Mouse (Mus musculus): ENCODE data around the gene Trappc13. TPM values are rescaled to one million over a fixed set of nuclear protein-coding genes. Genes with fewer than 3 reads are reported as not detected.
A peak's percentile ranks its signal among the peaks of the same experiment; 100 is the strongest.

The Trappc13 gene
- polyA plus RNA-seq, 1 experiment: 2.8 TPM

DNA sequence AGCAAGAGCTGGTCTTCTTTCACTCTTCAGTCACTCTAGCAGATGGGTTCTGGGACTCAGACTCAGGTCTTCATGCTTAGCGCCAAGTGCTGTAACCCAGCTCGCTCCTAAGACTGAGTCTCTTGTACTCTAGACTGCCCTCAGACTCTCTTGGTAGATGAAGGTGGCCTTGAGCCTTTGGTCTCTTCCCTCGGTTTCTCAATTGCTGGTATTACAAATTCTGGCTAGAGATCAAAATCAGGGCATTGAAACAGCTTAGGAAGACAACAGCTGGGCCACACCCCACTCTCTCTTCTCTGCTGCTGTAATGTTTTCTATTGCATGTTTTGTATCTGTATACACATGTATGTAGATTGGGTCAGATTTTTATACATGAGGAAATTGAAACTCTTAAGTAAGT is 32.6 kb downstream of the Trappc13 start:
- Histone ChIP-seq H3K27ac (ENCODE audit: insufficient read depth, low read length) (no peak overlapping the region), H3K27me3 (ENCODE audit: control insufficient read depth, insufficient read depth, low read length) (no peaks in the 10 kb centered on the region), H3K36me3 (ENCODE audit: control insufficient read depth, insufficient read depth, low read length) (peaks cover 23% of the 10 kb centered on the region), H3K4me3 (ENCODE audit: extremely low read depth, insufficient read depth, insufficient read length) (no peak overlapping the region), H3K4me1 (ENCODE audit: control insufficient read depth, insufficient read depth, insufficient read length) (no peaks in the 10 kb centered on the region)
- TF ChIP-seq POLR2A (IDR thresholded peaks at IDR 0.05; ENCODE audit: low read depth, low read length) (no peak), CTCF (IDR thresholded peaks at IDR 0.05; ENCODE audit: extremely low read depth, insufficient read depth, insufficient read length, insufficient replicate concordance) (no peak)
- WGBS: 96% methylated on average over 3 of the region's 3 CpGs
- DNase-seq (ENCODE audit: low read depth in 1 of 2, low spot score in 2 of 2): no peak

DNA sequence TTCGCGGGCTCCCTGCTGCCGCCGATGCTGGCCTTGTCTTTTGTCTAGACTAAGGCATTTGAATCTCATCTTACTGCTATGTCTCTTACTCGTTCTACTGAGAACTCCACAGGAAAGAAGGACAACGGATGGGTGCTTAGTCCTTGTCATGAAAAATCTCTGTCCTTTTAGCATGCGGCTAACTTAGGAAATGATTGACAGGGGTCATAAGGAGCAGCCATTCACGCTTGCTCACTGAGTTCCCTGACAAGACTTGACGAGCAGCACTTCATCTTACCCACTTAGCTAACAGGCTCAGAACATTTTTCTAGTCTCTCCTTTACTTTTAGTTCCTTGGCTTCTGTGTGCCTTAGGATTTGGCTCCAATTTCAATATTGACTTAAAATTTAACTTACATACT is 33.4 kb downstream of the Trappc13 start:
- H3K4me3 ChIP-seq (ENCODE audit: extremely low read depth, insufficient read depth, insufficient read length): no peak overlapping the region
- no peaks in the 10 kb centered on the region for H3K4me1 ChIP-seq (ENCODE audit: control insufficient read depth, insufficient read depth, insufficient read length)
- no peaks in the 10 kb centered on the region for H3K27me3 ChIP-seq (ENCODE audit: control insufficient read depth, insufficient read depth, low read length)
- H3K27ac ChIP-seq (ENCODE audit: insufficient read depth, low read length): no peak overlapping the region
- WGBS: 96% methylated on average over 9 of the region's 9 CpGs
- TF ChIP-seq POLR2A (IDR thresholded peaks at IDR 0.05; ENCODE audit: low read depth, low read length): no peak
- TF ChIP-seq CTCF (IDR thresholded peaks at IDR 0.05; ENCODE audit: extremely low read depth, insufficient read depth, insufficient read length, insufficient replicate concordance): no peak
- no peak for DNase-seq (ENCODE audit: low read depth in 1 of 2, low spot score in 2 of 2)
- H3K36me3 ChIP-seq (ENCODE audit: control insufficient read depth, insufficient read depth, low read length): peaks cover 23% of the 10 kb centered on the region

DNA sequence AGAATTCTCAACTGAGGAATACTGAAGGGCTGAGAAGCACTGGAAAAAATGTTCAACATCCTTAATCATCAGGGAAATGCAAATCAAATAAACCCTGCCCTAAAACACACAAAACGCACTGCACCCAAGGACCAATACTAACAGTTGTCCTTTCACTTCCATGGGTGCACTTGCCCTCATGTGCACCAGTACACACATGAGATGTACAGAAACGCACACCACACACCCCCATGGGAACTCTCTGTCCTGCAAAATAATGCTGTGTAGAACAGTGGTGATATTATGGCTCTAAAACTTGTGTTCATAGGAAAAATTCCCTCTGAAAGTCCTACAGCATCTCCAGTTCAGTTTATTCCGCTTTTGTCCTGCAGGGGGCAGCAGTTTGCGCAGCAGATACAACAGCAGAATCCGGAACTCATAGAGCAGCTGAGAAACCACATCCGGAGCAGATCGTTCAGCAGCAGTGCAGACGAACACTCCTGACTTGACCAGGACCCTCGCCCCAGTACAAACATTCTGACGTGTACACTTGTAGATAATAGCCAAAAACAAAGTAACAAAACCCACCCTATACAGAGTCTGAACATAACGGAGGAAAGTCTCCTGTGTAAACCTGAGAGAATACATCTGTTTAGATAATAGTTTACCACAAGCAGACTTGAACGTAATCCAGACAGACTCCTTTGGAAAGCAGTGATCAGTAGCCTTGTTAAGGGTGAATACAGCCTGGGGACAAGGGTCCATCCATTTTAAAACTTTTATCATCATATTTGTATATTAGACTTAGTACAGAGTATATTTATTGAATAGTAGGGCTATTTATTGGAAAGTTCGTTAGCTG is 38.7 kb downstream of the Trappc13 start:
- Histone ChIP-seq H3K36me3 (ENCODE audit: control insufficient read depth, insufficient read depth, low read length) (peaks cover 7% of the 10 kb centered on the region), H3K27me3 (ENCODE audit: control insufficient read depth, insufficient read depth, low read length) (no peaks in the 10 kb centered on the region), H3K27ac (ENCODE audit: insufficient read depth, low read length) (no peak overlapping the region), H3K4me3 (ENCODE audit: extremely low read depth, insufficient read depth, insufficient read length) (peak overlapping the region; percentile 31), H3K4me1 (ENCODE audit: control insufficient read depth, insufficient read depth, insufficient read length) (no peaks in the 10 kb centered on the region)
- DNase-seq (ENCODE audit: low read depth in 1 of 2, low spot score in 2 of 2): peak; percentile 67 to 77
- TF ChIP-seq CTCF (IDR thresholded peaks at IDR 0.05; ENCODE audit: extremely low read depth, insufficient read depth, insufficient read length, insufficient replicate concordance) (peak; percentile 75; the same call in 1 of the 2 replicates), POLR2A (IDR thresholded peaks at IDR 0.05; ENCODE audit: low read depth, low read length) (no peak)
- 27% methylated on average over 13 of the region's 13 CpGs for WGBS

DNA sequence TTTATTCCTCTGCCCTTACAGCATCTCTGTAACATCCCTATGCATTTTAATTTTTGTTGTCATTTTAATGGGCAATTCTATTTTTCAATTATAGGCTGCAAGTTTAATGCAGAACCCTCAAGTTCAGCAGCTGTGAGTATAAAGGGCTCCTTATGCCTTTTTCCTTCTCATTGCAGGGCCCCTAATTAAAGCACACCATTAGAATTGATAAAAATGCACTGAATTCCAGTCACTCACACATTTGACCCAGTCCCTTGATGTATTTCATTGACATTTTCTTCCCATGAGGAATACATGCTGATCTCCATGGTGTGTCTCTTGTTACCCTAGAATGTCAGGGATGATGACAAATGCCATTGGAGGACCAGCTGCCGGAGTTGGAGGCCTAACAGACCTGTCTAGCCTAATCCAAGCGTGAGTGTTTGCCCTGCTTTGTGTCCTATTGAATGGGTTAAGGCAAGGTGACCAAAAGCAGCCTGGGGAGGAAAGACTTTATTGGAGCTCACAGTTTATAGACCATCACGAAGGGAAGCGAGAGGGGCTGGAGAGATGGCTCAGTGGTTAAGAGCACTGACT is 43.7 kb downstream of the Trappc13 start:
- no peaks in the 10 kb centered on the region for H3K4me1 ChIP-seq (ENCODE audit: control insufficient read depth, insufficient read depth, insufficient read length)
- no peak for TF ChIP-seq POLR2A (IDR thresholded peaks at IDR 0.05; ENCODE audit: low read depth, low read length)
- TF ChIP-seq CTCF (IDR thresholded peaks at IDR 0.05; ENCODE audit: extremely low read depth, insufficient read depth, insufficient read length, insufficient replicate concordance): no peak
- no peaks in the 10 kb centered on the region; the same call in 1 of the 2 replicates for H3K36me3 ChIP-seq (ENCODE audit: control insufficient read depth, insufficient read depth, low read length)
- 94% methylated on average over 4 of the region's 4 CpGs for WGBS
- no peak overlapping the region for H3K4me3 ChIP-seq (ENCODE audit: extremely low read depth, insufficient read depth, insufficient read length)
- H3K27me3 ChIP-seq (ENCODE audit: control insufficient read depth, insufficient read depth, low read length): no peaks in the 10 kb centered on the region
- no peak overlapping the region for H3K27ac ChIP-seq (ENCODE audit: insufficient read depth, low read length)
- DNase-seq (ENCODE audit: low read depth in 1 of 2, low spot score in 2 of 2): no peak

DNA sequence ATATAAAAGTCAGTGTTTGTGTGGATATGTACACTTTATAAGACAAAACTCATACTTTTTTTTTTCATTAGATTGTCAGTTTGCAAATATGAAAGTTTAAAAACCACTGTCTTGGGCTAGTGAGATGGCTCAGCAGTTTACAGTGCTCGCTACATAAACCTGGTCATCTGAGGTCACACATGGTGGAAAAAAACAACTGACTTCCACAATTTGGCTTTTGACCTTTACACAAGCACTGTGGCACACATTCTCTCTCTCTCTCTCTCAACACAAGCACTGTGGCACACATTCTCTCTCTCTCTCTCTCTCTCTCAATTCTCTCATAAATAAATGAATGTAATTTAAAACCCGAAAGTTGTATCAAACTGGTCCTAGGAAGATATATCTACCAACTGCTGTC is 45.7 kb downstream of the Trappc13 start:
- Histone ChIP-seq H3K4me3 (ENCODE audit: extremely low read depth, insufficient read depth, insufficient read length) (no peak overlapping the region), H3K36me3 (ENCODE audit: control insufficient read depth, insufficient read depth, low read length) (no peaks in the 10 kb centered on the region), H3K27ac (ENCODE audit: insufficient read depth, low read length) (no peak overlapping the region), H3K4me1 (ENCODE audit: control insufficient read depth, insufficient read depth, insufficient read length) (no peaks in the 10 kb centered on the region), H3K27me3 (ENCODE audit: control insufficient read depth, insufficient read depth, low read length) (no peaks in the 10 kb centered on the region)
- no peak for DNase-seq (ENCODE audit: low read depth in 1 of 2, low spot score in 2 of 2)
- TF ChIP-seq CTCF (IDR thresholded peaks at IDR 0.05; ENCODE audit: extremely low read depth, insufficient read depth, insufficient read length, insufficient replicate concordance): no peak
- no peak for TF ChIP-seq POLR2A (IDR thresholded peaks at IDR 0.05; ENCODE audit: low read depth, low read length)
- WGBS: 88% methylated on average over 2 of the region's 2 CpGs

DNA sequence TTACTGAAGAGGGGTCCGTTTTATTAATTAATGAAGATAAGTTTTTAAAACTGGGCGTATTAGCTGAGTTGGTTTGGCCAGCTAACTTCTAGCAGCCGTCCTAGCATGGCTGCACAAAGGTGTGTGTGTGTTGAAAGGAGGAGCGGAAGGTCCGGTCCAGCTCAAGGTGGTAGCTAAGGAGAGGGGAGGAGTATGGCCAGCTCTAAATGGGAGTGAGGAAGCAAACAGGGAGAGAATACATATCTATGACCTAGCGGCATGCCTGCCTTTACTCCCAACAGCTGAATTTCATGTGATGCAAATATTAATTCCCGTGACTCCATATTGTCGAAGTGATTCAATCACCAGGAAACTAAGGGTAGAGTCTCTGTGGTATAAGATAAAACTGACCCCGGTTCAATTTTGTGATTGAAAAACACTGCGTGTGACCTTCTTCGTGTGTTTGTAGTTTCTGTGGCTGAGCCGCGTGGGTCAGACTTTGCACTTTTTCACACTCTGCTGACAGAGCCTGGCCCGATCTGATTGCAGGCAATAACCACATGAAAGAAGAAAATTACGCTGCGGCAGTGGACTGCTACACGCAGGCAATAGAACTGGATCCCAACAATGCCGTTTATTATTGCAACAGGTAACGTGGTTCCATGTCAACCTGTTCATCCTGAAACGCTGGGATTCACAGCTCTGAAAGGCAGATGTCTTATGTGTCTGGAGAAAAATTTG is 54.4 kb downstream of the Trappc13 start:
- Histone ChIP-seq H3K27ac (ENCODE audit: insufficient read depth, low read length) (no peak overlapping the region), H3K4me3 (ENCODE audit: extremely low read depth, insufficient read depth, insufficient read length) (no peak overlapping the region), H3K36me3 (ENCODE audit: control insufficient read depth, insufficient read depth, low read length) (no peaks in the 10 kb centered on the region), H3K4me1 (ENCODE audit: control insufficient read depth, insufficient read depth, insufficient read length) (no peaks in the 10 kb centered on the region), H3K27me3 (ENCODE audit: control insufficient read depth, insufficient read depth, low read length) (0 out of 2 replicates have a peak, but pooled peaks cover 2% of the 10 kb centered on the region)
- WGBS: 86% methylated on average over 20 of the region's 20 CpGs
- TF ChIP-seq POLR2A (IDR thresholded peaks at IDR 0.05; ENCODE audit: low read depth, low read length) (no peak), CTCF (IDR thresholded peaks at IDR 0.05; ENCODE audit: extremely low read depth, insufficient read depth, insufficient read length, insufficient replicate concordance) (no peak)
- DNase-seq (ENCODE audit: low read depth in 1 of 2, low spot score in 2 of 2): no peak

Data from spleen, adult 2 months (tissue).